Mouse (Mus musculus) testis, adult 2 months (tissue): Measurements from ENCODE around the gene Brinp2. TPM values are rescaled to one million over a fixed set of nuclear protein-coding genes. Genes with fewer than 3 reads are reported as not detected.

Experiments used
- H3K27ac ChIP-seq: fragments of 200-500 bp; 2 replicates; pipeline ENCODE4 v1.5.1; 2012; ENCODE audit warnings: low read depth, low read length; ENCODE audit not compliant: control insufficient read depth, insufficient read depth
- H3K27me3 ChIP-seq: fragments of 200-500 bp; 2 replicates; pipeline ENCODE4 v1.6.1; 2012; ENCODE audit warnings: mild to moderate bottlenecking, low read length, moderate library complexity; ENCODE audit not compliant: control insufficient read depth, insufficient read depth
- H3K36me3 ChIP-seq: fragments of 200-500 bp; 2 replicates; pipeline ENCODE4 v1.6.1; 2012; ENCODE audit warnings: mild to moderate bottlenecking, low read length; ENCODE audit not compliant: control insufficient read depth, insufficient read depth
- H3K4me1 ChIP-seq: fragments of 200-500 bp; 2 replicates; pipeline ENCODE4 v1.6.1; 2012; ENCODE audit warnings: low read length; ENCODE audit not compliant: control insufficient read depth, insufficient read depth
- H3K4me3 ChIP-seq: fragments of 200-500 bp; 2 replicates; pipeline ENCODE4 v1.5.1; 2012; ENCODE audit warnings: low read depth, mild to moderate bottlenecking, low read length, moderate library complexity, mixed read lengths; ENCODE audit not compliant: control insufficient read depth
- CTCF ChIP-seq: fragments of 200-500 bp; IDR thresholded peaks from 2 replicates; pipeline ENCODE4 v1.5.1; 2012; ENCODE audit warnings: low read depth, mild to moderate bottlenecking, inconsistent platforms, low read length, moderate library complexity; ENCODE audit not compliant: control insufficient read depth, insufficient read depth, insufficient replicate concordance
- POLR2A ChIP-seq: fragments of 200-500 bp; IDR thresholded peaks from 2 replicates; pipeline ENCODE4 v1.6.1; 2012; ENCODE audit warnings: low read depth, mild to moderate bottlenecking, inconsistent platforms, low read length, moderate library complexity; ENCODE audit not compliant: control insufficient read depth
- polyA plus RNA-seq: library from polyadenylated mRNA; depleted of rRNA; stranded (reverse); fragments of >200 nt; gene quantifications from 2 replicates; pipeline ENCODE4 v1.2.3, GENCODE M21; 2012

Brinp2 gene
- polyA plus RNA-seq, 1 experiment = 0.07 TPM

- Histone ChIP-seq H3K4me1 (no peaks in the 10 kb centered on the region), H3K36me3 (no peaks in the 10 kb centered on the region), H3K4me3 (no peak overlapping the region), H3K27me3 (no peaks in the 10 kb centered on the region), H3K27ac (no peak overlapping the region)
- TF ChIP-seq CTCF = no peak
- no peak for TF ChIP-seq POLR2A
These were observed 127.4 kb downstream of the Brinp2 start for GRCm38 (mm10) chr1:158228687-158229224.

GRCm38 (mm10) chr1:158227239-158227638 lies 128.9 kb downstream of the Brinp2 start:
- Histone ChIP-seq H3K27me3 (no peaks in the 10 kb centered on the region), H3K4me1 (no peaks in the 10 kb centered on the region), H3K27ac (no peak overlapping the region), H3K36me3 (no peaks in the 10 kb centered on the region), H3K4me3 (no peak overlapping the region)
- TF ChIP-seq CTCF (no peak), POLR2A (no peak)

DNA sequence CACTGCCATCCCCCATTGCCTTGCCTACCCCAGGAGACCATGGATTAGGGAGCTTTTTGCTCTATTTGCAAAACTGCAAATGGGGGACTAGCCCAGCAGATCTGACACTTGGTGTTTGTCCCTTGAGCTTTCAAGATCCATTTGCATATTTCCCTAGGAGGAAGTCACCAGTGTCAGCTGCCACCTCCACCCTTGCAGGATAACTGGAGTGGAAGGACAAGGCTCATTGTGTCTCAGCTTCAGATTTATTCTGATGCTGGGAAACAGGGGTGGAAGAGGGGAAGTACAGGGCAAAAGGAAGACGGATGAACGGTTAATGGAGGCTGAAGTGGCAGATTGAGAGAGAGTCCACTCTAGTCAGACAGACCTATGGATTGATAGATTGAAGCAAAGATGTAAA lies 129.4 kb downstream of the Brinp2 start:
- no peaks in the 10 kb centered on the region for H3K36me3 ChIP-seq
- no peak overlapping the region for H3K27ac ChIP-seq
- no peaks in the 10 kb centered on the region for H3K4me1 ChIP-seq
- H3K4me3 ChIP-seq = no peak overlapping the region
- TF ChIP-seq CTCF = no peak
- TF ChIP-seq POLR2A = no peak
- H3K27me3 ChIP-seq = no peaks in the 10 kb centered on the region

DNA sequence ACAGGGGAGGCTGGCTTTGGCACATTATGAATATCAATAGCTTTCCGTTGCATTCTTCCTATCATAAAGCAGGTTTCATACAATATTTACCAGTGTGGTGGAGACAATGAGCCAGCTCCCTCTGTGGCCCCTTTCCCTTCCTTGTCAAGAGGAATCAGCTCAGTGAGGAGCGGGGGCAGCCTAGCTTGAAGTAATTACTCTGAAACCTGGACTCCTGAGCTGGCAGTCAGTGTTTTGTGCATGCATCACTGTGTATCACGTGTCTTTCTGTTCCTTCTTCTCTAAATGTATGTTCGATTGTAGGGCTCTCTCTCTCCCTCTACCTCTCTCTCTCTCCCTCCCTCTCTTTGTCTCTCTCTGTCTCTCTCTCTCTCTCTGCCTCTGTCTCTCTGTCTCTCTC lies 135.1 kb downstream of the Brinp2 start:
- no peak overlapping the region for H3K27ac ChIP-seq

DNA sequence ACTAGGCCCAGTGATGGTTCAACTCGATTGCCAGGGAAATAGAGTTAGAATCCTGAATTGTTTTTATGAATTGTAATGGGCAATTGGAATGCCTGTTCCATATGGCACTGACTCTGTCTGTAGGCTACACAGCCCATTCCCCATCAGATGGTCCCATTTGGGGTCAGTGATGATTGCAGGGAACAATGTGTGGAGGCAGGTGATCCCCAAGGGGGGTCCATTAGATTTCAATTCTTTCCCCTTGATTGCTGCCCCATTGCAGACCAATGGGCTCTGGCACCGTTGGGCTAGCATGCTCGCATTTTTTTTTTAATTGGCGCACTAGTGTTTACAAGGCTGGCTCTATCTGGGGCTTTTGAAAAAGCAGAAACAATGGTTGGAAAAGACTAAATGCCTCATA lies 136.0 kb downstream of the Brinp2 start:
- H3K27me3 ChIP-seq = no peaks in the 10 kb centered on the region
- TF ChIP-seq POLR2A (no peak), CTCF (no peak)
- no peaks in the 10 kb centered on the region for H3K36me3 ChIP-seq
- H3K4me1 ChIP-seq = no peaks in the 10 kb centered on the region; the same call in 1 of the 2 replicates
- H3K4me3 ChIP-seq = no peak overlapping the region
- no peak overlapping the region for H3K27ac ChIP-seq

More for the DNA sequence above, 135.1 kb downstream of the Brinp2 start:
- H3K36me3 ChIP-seq = no peaks in the 10 kb centered on the region
- H3K27me3 ChIP-seq = no peaks in the 10 kb centered on the region
- TF ChIP-seq CTCF (no peak), POLR2A (no peak)
- H3K4me1 ChIP-seq = no peaks in the 10 kb centered on the region
- no peak overlapping the region for H3K4me3 ChIP-seq

GRCm38 (mm10) chr1:158218750-158219149 lies 137.4 kb downstream of the Brinp2 start:
- no peak overlapping the region for H3K27ac ChIP-seq
- TF ChIP-seq CTCF (no peak), POLR2A (no peak)
- no peaks in the 10 kb centered on the region for H3K36me3 ChIP-seq
- no peaks in the 10 kb centered on the region for H3K27me3 ChIP-seq
- no peaks in the 10 kb centered on the region; the same call in 1 of the 2 replicates for H3K4me1 ChIP-seq
- H3K4me3 ChIP-seq = no peak overlapping the region

DNA sequence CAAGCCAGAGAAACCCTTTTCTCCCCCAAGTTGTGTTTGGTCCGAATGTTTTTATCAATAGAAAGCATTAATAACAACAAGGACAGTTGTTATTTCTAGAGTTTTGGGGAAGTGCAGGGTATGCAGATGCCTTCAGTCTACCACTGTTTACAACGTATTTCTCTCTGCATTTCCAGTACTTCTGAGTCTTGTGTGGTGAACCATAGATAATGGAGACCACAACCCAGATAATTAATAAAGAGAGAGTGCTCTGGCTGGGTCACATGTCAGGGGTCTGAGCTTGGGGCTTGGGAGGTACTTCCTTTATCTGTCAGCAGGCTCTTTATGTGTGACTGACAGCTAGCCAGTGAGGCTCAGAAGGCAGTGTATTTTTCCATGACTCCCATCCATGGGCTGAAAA lies 137.8 kb downstream of the Brinp2 start:
- TF ChIP-seq CTCF (no peak), POLR2A (no peak)
- Histone ChIP-seq H3K36me3 (no peaks in the 10 kb centered on the region), H3K4me1 (no peaks in the 10 kb centered on the region; the same call in 1 of the 2 replicates), H3K27ac (no peak overlapping the region), H3K4me3 (no peak overlapping the region), H3K27me3 (no peaks in the 10 kb centered on the region)
